ENCODE assay signal across 17 mouse cellular contexts in the genomic region with DNA sequence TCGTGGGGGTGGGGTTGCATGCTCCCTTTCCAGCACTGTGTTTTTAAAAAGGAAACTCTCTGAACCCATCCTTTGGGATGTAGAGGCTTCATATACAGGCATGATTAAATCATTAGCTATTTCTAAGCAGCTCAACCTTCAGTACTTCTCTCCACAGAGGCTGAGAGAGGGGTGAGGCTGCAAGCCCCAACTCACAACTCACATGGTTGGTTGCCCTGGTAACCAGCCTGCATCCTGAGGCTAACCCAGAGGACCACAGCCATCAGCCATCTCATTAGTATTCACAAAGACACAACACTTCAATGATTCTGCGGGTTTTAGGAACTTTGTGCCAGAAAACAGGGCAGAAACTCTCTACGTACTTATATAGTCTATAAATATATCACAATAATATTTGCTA. TPM values are rescaled to one million over a fixed set of nuclear protein-coding genes. Genes with fewer than 3 reads are reported as not detected.
DNase-seq lines count a peak whose midpoint lies in the region; ATAC-seq lines count a peak whose summit lies in the region.
"Had no signal": no experiment of that assay in that cellular context is flagged by ENCODE, and none has a peak within 500 bp of the region (broad histone marks: within the 10 kb centered on the region; RNA-seq: fewer than 3 reads in every experiment).

No protein-coding gene starts in this region.

- no peak overlapping the region for H3K9ac ChIP-seq in hindbrain, embryonic 11.5 days (ENCODE audit: low read depth, low read length)
- H3K9ac ChIP-seq in midbrain, embryonic 12.5 days (replicated peaks): no peak overlapping the region
- H3K9ac ChIP-seq in neural tube, embryonic 15.5 days (replicated peaks): no peak overlapping the region
- H3K9ac ChIP-seq: embryonic facial prominence, embryonic 13.5 days; liver, embryonic 13.5 days had no signal

- peak; percentile 38 for DNase-seq in embryo, embryonic 10.5 days (ENCODE audit: low spot score)
- no peak for DNase-seq in embryo, embryonic 9.5 days (ENCODE audit: extremely low spot score)
- peak; percentile 29 for DNase-seq in hindbrain, embryonic 11.5 days (ENCODE audit: low spot score)
- no peak for DNase-seq in frontal cortex, postnatal 36 days (ENCODE audit: low spot score in 2 of 2)
- DNase-seq in ovary, postnatal 10 days (ENCODE audit: low spot score): no peak
- DNase-seq: cerebellum, adult 11 months; cerebellum, postnatal 25 days; kidney, adult 2 months; layer of hippocampus, postnatal 36 days; liver, embryonic 13.5 days; thymus, postnatal 25 days had no signal

- no peaks in the 10 kb centered on the region for H3K36me3 ChIP-seq in hindbrain, embryonic 11.5 days (ENCODE audit: control insufficient read depth, insufficient read depth, low read length)
- H3K36me3 ChIP-seq in midbrain, embryonic 12.5 days: no peaks in the 10 kb centered on the region
- H3K36me3 ChIP-seq in neural tube, embryonic 15.5 days: no peaks in the 10 kb centered on the region
- H3K36me3 ChIP-seq: embryonic facial prominence, embryonic 13.5 days; liver, embryonic 13.5 days had no signal

- H3K27me3 ChIP-seq in hindbrain, embryonic 11.5 days (ENCODE audit: control insufficient read depth, insufficient read depth, low read length): no peaks in the 10 kb centered on the region
- no peaks in the 10 kb centered on the region for H3K27me3 ChIP-seq in midbrain, embryonic 12.5 days
- no peaks in the 10 kb centered on the region for H3K27me3 ChIP-seq in neural tube, embryonic 15.5 days (replicated peaks)
- H3K27me3 ChIP-seq: embryonic facial prominence, embryonic 13.5 days; liver, embryonic 13.5 days; megakaryocyte, embryonic 14.5 days had no signal

- H3K27ac ChIP-seq in hindbrain, embryonic 11.5 days (ENCODE audit: low read depth, low read length): no peak overlapping the region
- H3K27ac ChIP-seq in midbrain, embryonic 12.5 days (replicated peaks): no peak overlapping the region
- H3K27ac ChIP-seq in neural tube, embryonic 15.5 days (replicated peaks): no peak overlapping the region
- H3K27ac ChIP-seq: embryonic facial prominence, embryonic 13.5 days; liver, embryonic 13.5 days had no signal

- H3K4me1 ChIP-seq in hindbrain, embryonic 11.5 days (replicated peaks; ENCODE audit: control insufficient read depth, insufficient read depth, low read length): no peaks in the 10 kb centered on the region
- peaks cover 5% of the 10 kb centered on the region for H3K4me1 ChIP-seq in midbrain, embryonic 12.5 days
- H3K4me1 ChIP-seq in neural tube, embryonic 15.5 days: no peaks in the 10 kb centered on the region
- H3K4me1 ChIP-seq: embryonic facial prominence, embryonic 13.5 days; liver, embryonic 13.5 days; megakaryocyte, embryonic 14.5 days had no signal

- WGBS in hindbrain, embryonic 11.5 days: 58% methylated on average over 3 of the region's 3 CpGs
- 43% methylated on average over 3 of the region's 3 CpGs for WGBS in midbrain, embryonic 12.5 days
- WGBS in neural tube, embryonic 15.5 days: 57% methylated on average over 3 of the region's 3 CpGs

- ATAC-seq in hindbrain, embryonic 11.5 days (ENCODE audit: low FRiP score): peak; percentile 79
- peak; percentile 96 for ATAC-seq in midbrain, embryonic 12.5 days (ENCODE audit: low FRiP score, low read depth)
- 0 out of 2 replicates have a peak, but pooled peaks have one; percentile 55 for ATAC-seq in neural tube, embryonic 15.5 days (ENCODE audit: low FRiP score)
- no peak for ATAC-seq in megakaryocyte progenitor cell, adult 5-6 weeks (replicated peaks; ENCODE audit: poor library complexity)

- no peak overlapping the region for H3K4me3 ChIP-seq in hindbrain, embryonic 11.5 days (ENCODE audit: low read depth, low read length)
- no peak overlapping the region for H3K4me3 ChIP-seq in midbrain, embryonic 12.5 days
- H3K4me3 ChIP-seq in neural tube, embryonic 15.5 days (replicated peaks): no peak overlapping the region
- H3K4me3 ChIP-seq: embryonic facial prominence, embryonic 13.5 days; liver, embryonic 13.5 days; megakaryocyte, embryonic 14.5 days had no signal

- H3K4me2 ChIP-seq in hindbrain, embryonic 11.5 days (replicated peaks; ENCODE audit: low read depth, low read length): no peak overlapping the region
- H3K4me2 ChIP-seq in midbrain, embryonic 12.5 days (replicated peaks): no peak overlapping the region
- H3K4me2 ChIP-seq in neural tube, embryonic 15.5 days: no peak overlapping the region
- H3K4me2 ChIP-seq: embryonic facial prominence, embryonic 13.5 days; heart, embryonic 11.5 days; liver, embryonic 13.5 days had no signal

- no peaks in the 10 kb centered on the region for H3K9me3 ChIP-seq in hindbrain, embryonic 11.5 days (ENCODE audit: control insufficient read depth, low read length)
- H3K9me3 ChIP-seq in midbrain, embryonic 12.5 days: no peaks in the 10 kb centered on the region
- no peaks in the 10 kb centered on the region for H3K9me3 ChIP-seq in neural tube, embryonic 15.5 days (replicated peaks)
- H3K9me3 ChIP-seq: embryonic facial prominence, embryonic 13.5 days; liver, embryonic 13.5 days had no signal

RNA-seq across cellular contexts. Expression of gene Nectin3, which starts 32.7 kb away (rescaled TPM):
- polyA plus RNA-seq in hindbrain, embryonic 11.5 days (2014; fragmentation: Nextera tagmentation; extraction: Ambion mirVana): 49.9 and 50.0 TPM in 2 replicates
- polyA plus RNA-seq in midbrain, embryonic 12.5 days (2016; fragmentation: Nextera tagmentation; extraction: Ambion mirVana): 51.0 and 66.5 TPM in 2 replicates
- polyA plus RNA-seq in neural tube, embryonic 15.5 days (2015; fragmentation: Nextera tagmentation; extraction: Ambion mirVana): 24.7 and 28.9 TPM in 2 replicates
- 0.57 and 0.61 TPM in 2 replicates for total RNA-seq in megakaryocyte progenitor cell, adult 5-6 weeks (2015)
- 0.44 and 2.3 TPM in 2 replicates for total RNA-seq in megakaryocyte progenitor cell, adult 5-6 weeks (2017)

Comparison
In these comparisons a context has a peak if more than half of its experiments do, and no peak if none do; other contexts are left out.
1. DNase-seq: peak in embryo, embryonic 10.5 days (single experiment) and hindbrain, embryonic 11.5 days (single experiment); none in embryo, embryonic 9.5 days (single experiment), frontal cortex, postnatal 36 days (0 of 2) and ovary, postnatal 10 days (single experiment).